ENCODE assay signal across 9 mouse cellular contexts in genomic region chr12:100775911-100776581, GRCm38 (mm10). TPM values are rescaled to one million over a fixed set of nuclear protein-coding genes. Genes with fewer than 3 reads are reported as not detected.
A peak's percentile ranks its signal among the peaks of the same experiment; 100 is the strongest.
DNase-seq lines count a peak whose midpoint lies in the region; ATAC-seq and TF ChIP-seq lines count a peak whose summit lies in the region.
"Had no signal": no experiment of that assay in that cellular context is flagged by ENCODE, and none has a peak within 500 bp of the region (broad histone marks: within the 10 kb centered on the region; RNA-seq: fewer than 3 reads in every experiment).

No protein-coding gene starts in this region.

- DNase-seq in adrenal gland, adult 2 months = peak; percentile 27
- no peak for DNase-seq in adrenal gland, adult 18-20 months (ENCODE audit: low spot score in 2 of 2)
- no peak for DNase-seq in liver, embryonic 13.5 days
- no peak for DNase-seq in ovary, adult 18-20 months (ENCODE audit: low spot score)
- DNase-seq in hindbrain, embryonic 14.5 days (ENCODE audit: low spot score) = no peak

- TF ChIP-seq POLR2A in embryonic fibroblast, embryonic 13.5 days (IDR thresholded peaks at IDR 0.05; ENCODE audit: low read depth, low read length) = no peak

- ATAC-seq in liver, embryonic 13.5 days (ENCODE audit: low read depth) = no peak
- no peak for ATAC-seq in liver, embryonic 12.5 days
- ATAC-seq in megakaryocyte progenitor cell, adult 5-6 weeks (replicated peaks; ENCODE audit: poor library complexity) = peak; percentile 51
- ATAC-seq in hindbrain, embryonic 14.5 days (ENCODE audit: low FRiP score) = no peak

- no peak for TF ChIP-seq CTCF in embryonic fibroblast, embryonic 13.5 days (IDR thresholded peaks at IDR 0.05; ENCODE audit: borderline replicate concordance, insufficient read depth, low read length)

- no peak overlapping the region for H3K4me2 ChIP-seq in liver, embryonic 13.5 days
- H3K4me2 ChIP-seq in liver, embryonic 12.5 days = no peak overlapping the region
- no peak overlapping the region for H3K4me2 ChIP-seq in hindbrain, embryonic 14.5 days (replicated peaks)
- H3K4me2 ChIP-seq: embryonic facial prominence, embryonic 13.5 days had no signal

- 44% methylated on average over 8 of the region's 8 CpGs for WGBS in liver, embryonic 13.5 days (ENCODE audit: insufficient replicate concordance)
- WGBS in liver, embryonic 12.5 days (ENCODE audit: insufficient replicate concordance) = 41% methylated on average over 8 of the region's 8 CpGs
- WGBS in hindbrain, embryonic 14.5 days = 84% methylated on average over 8 of the region's 8 CpGs

- H3K27me3 ChIP-seq in liver, embryonic 13.5 days = no peaks in the 10 kb centered on the region
- no peaks in the 10 kb centered on the region for H3K27me3 ChIP-seq in liver, embryonic 12.5 days (replicated peaks)
- H3K27me3 ChIP-seq in hindbrain, embryonic 14.5 days (ENCODE audit: control insufficient read depth, insufficient read depth, low read length) = no peaks in the 10 kb centered on the region
- H3K27me3 ChIP-seq: embryonic facial prominence, embryonic 13.5 days had no signal

- no peaks in the 10 kb centered on the region for H3K36me3 ChIP-seq in liver, embryonic 13.5 days
- no peaks in the 10 kb centered on the region for H3K36me3 ChIP-seq in liver, embryonic 12.5 days
- no peaks in the 10 kb centered on the region for H3K36me3 ChIP-seq in hindbrain, embryonic 14.5 days (replicated peaks; ENCODE audit: control insufficient read depth, insufficient read depth)
- H3K36me3 ChIP-seq: embryonic facial prominence, embryonic 13.5 days had no signal

- peaks cover 5% of the 10 kb centered on the region; the same call in 1 of the 2 replicates for H3K4me1 ChIP-seq in liver, embryonic 13.5 days (replicated peaks)
- H3K4me1 ChIP-seq in liver, embryonic 12.5 days = no peaks in the 10 kb centered on the region; the same call in 1 of the 2 replicates
- peaks cover 11% of the 10 kb centered on the region for H3K4me1 ChIP-seq in embryonic fibroblast, embryonic 13.5 days (ENCODE audit: control insufficient read depth, insufficient read depth, low read length)
- no peaks in the 10 kb centered on the region for H3K4me1 ChIP-seq in hindbrain, embryonic 14.5 days (replicated peaks; ENCODE audit: control insufficient read depth, insufficient read depth, low read length)

- H3K9me3 ChIP-seq in liver, embryonic 13.5 days (replicated peaks) = no peaks in the 10 kb centered on the region
- H3K9me3 ChIP-seq in liver, embryonic 12.5 days (replicated peaks) = no peaks in the 10 kb centered on the region
- no peaks in the 10 kb centered on the region for H3K9me3 ChIP-seq in hindbrain, embryonic 14.5 days (ENCODE audit: control insufficient read depth, low read length)
- H3K9me3 ChIP-seq: embryonic facial prominence, embryonic 13.5 days had no signal

- no peak overlapping the region for H3K4me3 ChIP-seq in liver, embryonic 13.5 days (replicated peaks)
- H3K4me3 ChIP-seq in liver, embryonic 12.5 days = no peak overlapping the region
- H3K4me3 ChIP-seq in embryonic fibroblast, embryonic 13.5 days (ENCODE audit: insufficient read depth, low read length) = no peak overlapping the region
- H3K4me3 ChIP-seq in hindbrain, embryonic 14.5 days (replicated peaks; ENCODE audit: low read length) = no peak overlapping the region
- H3K4me3 ChIP-seq: embryonic facial prominence, embryonic 13.5 days had no signal

- peak overlapping the region; percentile 43; the same call in 1 of the 2 replicates for H3K27ac ChIP-seq in liver, embryonic 13.5 days
- H3K27ac ChIP-seq in liver, embryonic 12.5 days = no peak overlapping the region
- peak overlapping the region; percentile 29 for H3K27ac ChIP-seq in embryonic fibroblast, embryonic 13.5 days (ENCODE audit: insufficient read depth, low read length)
- H3K27ac ChIP-seq in hindbrain, embryonic 14.5 days = no peak overlapping the region
- H3K27ac ChIP-seq: embryonic facial prominence, embryonic 13.5 days had no signal

- H3K9ac ChIP-seq in liver, embryonic 13.5 days = no peak overlapping the region
- H3K9ac ChIP-seq in liver, embryonic 12.5 days = no peak overlapping the region
- no peak overlapping the region for H3K9ac ChIP-seq in hindbrain, embryonic 14.5 days
- H3K9ac ChIP-seq: embryonic facial prominence, embryonic 13.5 days had no signal

RNA-seq across cellular contexts. Expression of gene Dglucy, which starts 2.8 kb away (rescaled TPM):
- total RNA-seq in adrenal gland, adult 2 months (2021) = 10 to 100 TPM; 14.6 to 18.8 TPM
- 7.1 and 9.0 TPM in 2 replicates for polyA plus RNA-seq in adrenal gland, adult 2 months (2012; rRNA removed)
- 10 to 100 TPM; 20.5 to 24.8 TPM for total RNA-seq in adrenal gland, adult 18-20 months (2021)
- 0.67 and 0.93 TPM in 2 replicates for polyA plus RNA-seq in liver, embryonic 13.5 days (2015; fragmentation: Nextera tagmentation; extraction: Ambion mirVana)
- polyA plus RNA-seq in liver, embryonic 12.5 days (2016; fragmentation: Nextera tagmentation; extraction: Ambion mirVana) = 0.64 and 0.90 TPM in 2 replicates
- polyA plus RNA-seq in embryonic fibroblast, embryonic 13.5 days (2011; ENCODE audit: insufficient read length, low read depth, missing spikeins) = 21.9 and 38.2 TPM in 2 replicates
- total RNA-seq in megakaryocyte progenitor cell, adult 5-6 weeks (2015) = 12.5 and 15.1 TPM in 2 replicates
- 13.1 and 15.3 TPM in 2 replicates for total RNA-seq in megakaryocyte progenitor cell, adult 5-6 weeks (2017)
- polyA plus RNA-seq in hindbrain, embryonic 14.5 days (2014; fragmentation: Nextera tagmentation; extraction: Ambion mirVana) = 3.2 and 3.6 TPM in 2 replicates

RNA-seq across cellular contexts. Expression of gene Rps6ka5, which starts 49.3 kb away (rescaled TPM):
- 1 to 10 TPM; 5.1 to 8.5 TPM for total RNA-seq in adrenal gland, adult 2 months (2021)
- 0.27 and 0.62 TPM in 2 replicates for polyA plus RNA-seq in adrenal gland, adult 2 months (2012; rRNA removed)
- total RNA-seq in adrenal gland, adult 18-20 months (2021) = 1 to 10 TPM; 2.9 to 6.5 TPM
- polyA plus RNA-seq in liver, embryonic 13.5 days (2015; fragmentation: Nextera tagmentation; extraction: Ambion mirVana) = 1.4 and 1.6 TPM in 2 replicates
- 2.2 and 2.5 TPM in 2 replicates for polyA plus RNA-seq in liver, embryonic 12.5 days (2016; fragmentation: Nextera tagmentation; extraction: Ambion mirVana)
- 3.2 and 4.7 TPM in 2 replicates for polyA plus RNA-seq in embryonic fibroblast, embryonic 13.5 days (2011; ENCODE audit: insufficient read length, low read depth, missing spikeins)
- 21.8 and 26.2 TPM in 2 replicates for total RNA-seq in megakaryocyte progenitor cell, adult 5-6 weeks (2015)
- 25.4 and 29.1 TPM in 2 replicates for total RNA-seq in megakaryocyte progenitor cell, adult 5-6 weeks (2017)
- polyA plus RNA-seq in hindbrain, embryonic 14.5 days (2014; fragmentation: Nextera tagmentation; extraction: Ambion mirVana) = 6.3 and 7.2 TPM in 2 replicates

Comparison
In these comparisons a context has a peak if more than half of its experiments do, and no peak if none do; other contexts are left out.
1. H3K27ac ChIP-seq: peak in liver, embryonic 13.5 days (single experiment) and embryonic fibroblast, embryonic 13.5 days (single experiment); none in liver, embryonic 12.5 days (single experiment) and hindbrain, embryonic 14.5 days (single experiment).